Mouse (Mus musculus) brown adipose tissue, adult 24 weeks (tissue): ENCODE measurements around the gene Slc5a10. TPM values are rescaled to one million over a fixed set of nuclear protein-coding genes. Genes with fewer than 3 reads are reported as not detected.

ENCODE experiments used
- H3K27ac ChIP-seq: fragments of 200-500 bp; replicated peaks from 2 replicates; pipeline ENCODE4 v1.5.1; 2012; ENCODE audit warnings: low read depth, mild to moderate bottlenecking, low read length
- H3K4me1 ChIP-seq: fragments of 200-500 bp; 2 replicates; pipeline ENCODE4 v1.6.1; 2012; ENCODE audit warnings: low read length, mixed read lengths; ENCODE audit not compliant: control insufficient read depth, insufficient read depth, insufficient read length
- H3K4me3 ChIP-seq: fragments of 200-500 bp; 2 replicates; pipeline ENCODE4 v1.5.1; 2012; ENCODE audit warnings: low read depth, mild to moderate bottlenecking, low read length, moderate library complexity; ENCODE audit not compliant: insufficient read depth
- polyA plus RNA-seq: library from polyadenylated mRNA; stranded (reverse); fragments of >200 nt; gene quantifications from 2 replicates; pipeline ENCODE4 v1.2.4, GENCODE M21; 2012; ENCODE audit not compliant: missing spikeins, insufficient read depth, insufficient read length

The Slc5a10 gene
- polyA plus RNA-seq: not detected in 2 replicates

DNA sequence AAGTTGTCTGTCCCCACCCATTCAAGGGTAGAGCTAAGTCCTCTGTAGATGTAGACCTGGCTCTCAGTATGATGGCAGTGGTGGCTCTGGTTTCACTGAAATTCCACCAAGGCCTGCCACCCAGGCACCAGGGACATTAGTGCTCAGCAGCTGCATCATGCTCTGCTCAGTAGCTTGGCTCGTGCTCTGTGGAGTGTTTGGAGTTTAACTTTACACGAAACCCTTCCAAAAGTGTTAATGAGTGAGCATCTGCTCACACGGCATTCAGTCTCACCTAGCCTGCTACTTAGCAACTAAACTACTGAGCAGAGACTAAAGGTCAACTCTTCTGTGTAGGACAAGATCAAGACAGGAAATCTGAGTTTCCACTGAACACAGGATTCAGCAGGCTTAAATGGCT, at the start of gene Slc5a10:
TSS of gene Slc5a10 (minus strand) at position 191 of the 400 bp plus-strand sequence.
- Histone ChIP-seq H3K27ac (no peak within 1 kb of the TSS), H3K4me1 (no peaks in the 10 kb centered on the region), H3K4me3 (no peak within 1 kb of the TSS)

DNA sequence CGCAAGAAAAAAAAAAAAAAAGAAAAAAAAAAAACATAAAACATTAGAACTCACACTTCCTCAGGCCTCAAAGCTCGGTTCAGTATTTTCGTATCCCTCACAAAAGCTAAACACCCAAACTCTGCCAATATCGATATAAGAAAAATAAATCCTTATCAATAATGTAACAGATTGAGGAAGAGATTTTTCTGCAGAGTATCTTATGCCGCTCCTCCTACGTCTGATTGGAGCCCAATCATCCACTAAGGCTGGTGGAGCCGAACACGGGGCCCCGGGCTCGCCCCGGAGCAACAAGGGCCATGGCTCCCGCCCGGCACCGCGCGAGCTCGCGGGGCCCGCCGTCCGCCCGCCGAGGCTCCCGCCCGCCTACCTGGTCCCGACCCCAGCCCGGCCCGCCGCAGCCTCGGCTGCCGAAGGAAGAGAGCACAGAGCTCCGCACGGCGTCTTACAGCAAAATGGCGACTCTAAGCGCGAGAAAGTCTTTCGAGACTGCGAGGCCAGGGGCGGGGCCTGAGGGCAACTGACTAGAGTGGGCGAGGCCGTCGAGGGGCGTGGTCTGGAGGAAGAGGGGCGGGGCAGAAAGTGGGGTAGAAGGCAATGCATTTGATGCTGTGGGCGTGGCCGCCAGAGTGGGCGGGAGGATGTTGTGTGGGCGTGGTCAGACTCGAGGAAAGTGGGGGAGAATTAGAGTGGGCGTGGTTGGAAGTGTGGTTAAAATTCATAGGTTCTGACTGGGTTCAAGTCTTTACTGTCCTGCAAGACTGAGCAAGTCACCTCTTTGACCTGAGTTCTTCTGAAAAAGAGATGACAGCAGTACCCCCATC, 41.2 kb upstream of the Slc5a10 start, which contains the start of gene Prpsap2:
TSS of gene Prpsap2 (minus strand) at position 505 of the 824 bp plus-strand sequence.
- peak within 1 kb of the TSS; percentile 71 for H3K4me3 ChIP-seq
- H3K27ac ChIP-seq: peak within 1 kb of the TSS; percentile 17; the same call in 1 of the 2 replicates
- peaks cover 9% of the 10 kb centered on the region; the same call in 1 of the 2 replicates for H3K4me1 ChIP-seq

DNA sequence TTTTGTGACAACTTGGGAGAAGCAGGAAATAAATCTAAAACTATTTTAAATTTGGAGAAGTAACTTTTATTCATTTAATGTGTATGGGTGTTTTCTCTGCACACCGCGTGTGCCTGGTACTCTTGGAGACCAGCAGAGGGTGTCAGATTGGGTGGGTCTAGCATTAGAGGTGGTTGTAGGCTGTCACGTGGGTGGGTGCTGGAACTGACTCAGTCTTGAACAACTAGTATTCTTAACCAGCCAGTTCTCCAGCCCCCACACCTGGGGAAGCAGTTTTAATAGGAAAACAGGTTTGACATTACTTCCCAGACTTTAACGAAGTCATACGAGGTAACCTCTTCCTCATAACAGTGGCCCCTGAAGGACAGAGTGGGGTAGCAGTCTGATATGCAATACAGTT, 39.9 kb upstream of the Slc5a10 start:
- 0 out of 2 replicates have a peak overlapping the region, but pooled peaks have one; percentile 20 for H3K4me3 ChIP-seq
- H3K27ac ChIP-seq: no peak overlapping the region
- H3K4me1 ChIP-seq: peaks cover 9% of the 10 kb centered on the region; the same call in 1 of the 2 replicates

DNA sequence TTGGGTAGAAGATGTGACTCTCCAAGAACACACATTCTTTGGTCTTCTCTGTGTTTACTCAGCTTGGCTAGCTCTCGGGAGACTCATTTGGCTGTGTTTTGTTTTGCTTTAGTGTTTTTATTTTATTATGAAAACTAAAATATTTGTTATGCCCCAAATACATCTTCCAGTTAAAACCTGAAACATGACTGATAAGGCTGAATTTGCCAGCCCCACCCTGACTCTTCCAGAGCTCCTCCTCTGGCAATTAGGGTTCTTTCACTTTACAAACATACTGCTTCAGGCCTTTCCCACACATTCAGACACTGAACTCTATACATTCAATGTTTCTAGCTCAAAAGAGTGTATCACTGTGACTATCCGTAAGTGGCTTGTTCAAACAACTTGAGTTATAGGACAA, 36.5 kb upstream of the Slc5a10 start:
- H3K4me3 ChIP-seq: no peak overlapping the region
- H3K27ac ChIP-seq: no peak overlapping the region
- H3K4me1 ChIP-seq: peaks cover 9% of the 10 kb centered on the region; the same call in 1 of the 2 replicates

DNA sequence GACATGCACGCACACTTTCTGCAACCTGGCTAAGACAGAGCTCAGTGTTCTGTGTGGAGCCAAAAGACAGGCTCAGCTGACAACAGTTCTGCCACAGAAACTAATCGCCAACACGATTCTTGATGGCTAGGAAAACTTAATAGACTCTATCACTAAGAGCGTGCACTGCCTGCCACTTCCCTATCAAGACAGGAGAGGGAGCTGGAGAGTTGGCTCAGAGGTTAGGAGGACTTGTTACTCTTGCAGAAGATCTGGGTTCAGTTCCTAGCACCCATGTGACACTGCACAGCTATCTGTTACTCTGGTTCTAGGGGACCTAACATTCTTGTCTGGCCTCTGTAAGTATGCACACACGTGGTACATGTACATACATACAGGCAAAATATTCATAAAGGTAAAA, 31.0 kb upstream of the Slc5a10 start:
- Histone ChIP-seq H3K4me3 (no peak overlapping the region), H3K27ac (no peak overlapping the region), H3K4me1 (no peaks in the 10 kb centered on the region)

DNA sequence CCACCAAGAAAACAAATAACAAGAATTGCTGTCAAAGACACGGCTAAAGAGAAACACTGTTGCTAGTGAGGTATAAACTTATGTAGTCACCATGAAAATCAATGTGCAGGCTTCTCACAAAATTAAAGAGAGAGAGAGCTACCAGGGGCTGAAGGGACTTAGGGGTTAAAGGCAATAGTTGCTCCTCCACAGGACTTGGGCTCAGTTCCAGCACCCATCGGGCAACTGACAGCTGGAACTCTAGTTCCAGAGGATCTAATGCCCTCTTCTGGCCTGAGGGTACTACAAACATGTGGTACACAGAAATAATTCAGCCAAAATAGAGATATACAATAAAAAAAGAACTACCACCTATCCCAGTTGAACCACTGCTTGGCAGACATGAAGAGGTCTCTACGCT, 26.5 kb upstream of the Slc5a10 start:
- Histone ChIP-seq H3K4me1 (no peaks in the 10 kb centered on the region), H3K4me3 (no peak overlapping the region), H3K27ac (no peak overlapping the region)

DNA sequence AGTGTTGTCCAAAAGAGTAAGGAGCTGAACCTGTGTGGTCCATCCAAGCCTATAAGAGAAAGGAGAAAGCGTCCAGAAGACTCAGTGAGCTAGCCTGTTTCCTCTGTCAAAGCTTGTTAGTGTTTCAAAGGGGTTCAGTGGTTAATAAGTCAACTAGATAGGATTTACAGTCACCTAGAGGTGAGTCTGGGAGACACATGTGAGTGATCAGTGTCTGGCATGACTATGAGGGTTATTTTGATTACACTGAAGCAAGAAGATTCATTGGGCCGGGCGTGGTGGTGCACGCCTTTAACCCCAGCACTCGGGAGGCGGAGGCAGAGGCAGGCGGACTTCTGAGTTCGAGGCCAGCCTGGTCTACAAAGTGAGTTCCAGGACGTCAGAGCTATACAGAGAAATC, 25.2 kb upstream of the Slc5a10 start:
- Histone ChIP-seq H3K27ac (no peak overlapping the region), H3K4me1 (no peaks in the 10 kb centered on the region), H3K4me3 (no peak overlapping the region)

DNA sequence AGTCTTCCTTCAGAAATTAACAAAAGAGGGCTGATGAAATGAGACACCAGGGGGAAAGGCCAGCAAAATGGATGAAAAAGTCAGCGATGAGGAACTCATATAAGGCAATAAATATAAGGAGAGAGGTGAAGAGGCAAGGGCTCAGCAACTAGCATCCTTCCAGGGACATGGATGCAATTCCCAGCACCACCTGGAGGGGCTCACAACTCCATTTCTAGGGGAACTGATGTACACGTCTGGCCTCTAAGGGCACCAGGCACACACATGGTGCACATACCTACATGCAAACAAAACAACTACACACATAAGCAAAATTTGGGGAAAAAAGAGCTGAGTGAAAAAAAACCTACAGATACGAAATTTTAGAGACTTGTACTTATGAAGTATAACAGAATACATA, 23.8 kb upstream of the Slc5a10 start:
- Histone ChIP-seq H3K4me3 (no peak overlapping the region), H3K27ac (no peak overlapping the region), H3K4me1 (no peaks in the 10 kb centered on the region)

DNA sequence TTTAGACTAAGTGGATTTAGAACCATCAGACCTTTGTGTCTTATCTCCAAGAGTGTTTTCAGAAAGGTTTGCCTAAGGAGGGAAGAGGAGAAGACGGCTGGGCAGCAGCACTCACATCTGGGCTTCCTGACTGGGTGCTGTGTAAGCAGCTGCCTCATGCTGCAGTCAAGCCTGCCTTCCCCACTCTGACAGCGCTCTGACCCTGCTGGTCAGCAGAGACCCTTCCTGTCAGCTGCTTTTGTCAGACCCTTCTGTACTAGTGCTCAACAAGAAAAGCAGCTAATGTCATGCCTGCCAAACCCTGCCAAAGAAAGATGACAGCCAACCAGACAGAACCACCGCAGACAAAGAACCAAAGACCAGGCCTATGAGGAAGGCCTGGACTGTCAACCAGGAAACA, 23.1 kb upstream of the Slc5a10 start:
- H3K4me1 ChIP-seq: no peaks in the 10 kb centered on the region
- 0 out of 2 replicates have a peak overlapping the region, but pooled peaks have one; percentile 4 for H3K27ac ChIP-seq
- H3K4me3 ChIP-seq: no peak overlapping the region

DNA sequence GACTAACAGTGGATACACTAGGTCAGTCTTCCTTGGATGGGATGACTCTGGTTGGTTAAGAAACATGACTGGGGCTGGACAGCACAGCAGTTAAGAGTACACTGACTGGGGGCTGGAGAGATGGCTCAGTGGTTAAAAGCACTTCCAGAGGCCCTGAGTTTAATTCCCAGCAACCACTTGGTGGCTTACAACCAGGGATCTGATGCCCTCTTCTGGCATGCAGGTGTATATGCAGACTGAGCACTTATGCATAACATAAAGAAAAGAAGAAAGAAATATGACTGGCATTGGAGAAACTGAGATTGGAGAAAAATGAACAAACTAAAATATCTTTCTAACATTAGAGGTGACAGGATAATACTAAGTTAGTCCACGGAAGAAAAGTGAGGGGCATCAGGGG, 19.9 kb upstream of the Slc5a10 start:
- Histone ChIP-seq H3K27ac (no peak overlapping the region), H3K4me1 (no peaks in the 10 kb centered on the region), H3K4me3 (no peak overlapping the region)

DNA sequence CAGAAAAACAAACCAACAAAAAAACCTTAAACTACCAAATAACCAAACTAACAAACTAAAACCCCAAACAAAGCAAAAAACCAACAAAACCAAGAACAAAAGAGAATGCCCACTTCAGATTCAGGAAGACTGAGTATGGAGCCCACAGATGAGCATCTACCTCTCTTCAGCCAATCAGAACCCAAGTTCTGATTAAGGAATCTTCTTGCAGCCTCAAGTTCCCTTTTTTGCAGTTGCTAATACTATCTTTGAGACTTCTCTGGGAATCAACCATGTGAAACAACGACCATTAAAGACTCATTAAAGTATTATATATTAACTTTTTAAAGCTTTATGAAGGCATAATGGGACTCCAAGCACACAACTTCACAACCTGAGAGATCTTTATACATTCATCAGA, 16.7 kb upstream of the Slc5a10 start:
- Histone ChIP-seq H3K27ac (no peak overlapping the region), H3K4me3 (no peak overlapping the region), H3K4me1 (no peaks in the 10 kb centered on the region)

DNA sequence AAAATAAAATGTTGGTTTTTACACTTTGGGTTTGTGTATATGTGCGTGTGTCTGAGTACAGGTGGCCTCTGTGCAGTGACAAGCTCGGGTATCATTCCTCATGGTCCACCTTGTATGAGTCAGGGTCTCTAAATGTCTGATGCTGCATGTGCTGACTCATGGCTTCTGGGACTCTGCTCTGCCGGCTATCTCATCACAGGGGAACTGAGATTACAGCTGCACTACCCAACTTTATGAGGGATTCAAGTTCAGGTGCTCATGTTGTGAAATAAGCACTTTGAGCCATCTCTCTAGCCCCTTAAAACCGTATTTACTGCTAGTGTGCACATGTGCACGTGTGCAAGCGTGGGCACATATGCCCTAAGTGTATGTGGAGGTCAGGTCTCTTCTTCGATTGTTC, 12.0 kb upstream of the Slc5a10 start:
- H3K27ac ChIP-seq: no peak overlapping the region
- no peak overlapping the region for H3K4me3 ChIP-seq
- H3K4me1 ChIP-seq: peaks cover 5% of the 10 kb centered on the region; the same call in 1 of the 2 replicates

DNA sequence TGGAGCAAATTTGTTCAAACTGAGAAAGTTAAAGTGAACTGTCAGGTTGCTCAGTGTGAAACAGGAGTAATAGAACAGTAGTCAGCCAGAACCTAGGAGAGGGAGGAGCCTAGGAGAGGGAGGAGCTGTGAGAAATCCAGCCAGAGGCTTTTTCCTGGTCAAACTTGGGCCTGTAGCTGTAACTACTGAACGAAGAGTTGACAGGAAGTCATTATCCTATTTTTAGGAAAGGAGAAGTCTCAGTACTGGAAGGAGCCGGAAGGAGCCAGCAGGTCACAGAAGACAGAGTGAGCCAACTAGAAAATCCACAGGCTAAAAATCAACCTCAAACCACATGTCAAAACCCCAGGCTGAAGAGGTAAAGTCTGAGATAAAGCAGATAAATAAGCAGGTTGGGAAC, 7.4 kb upstream of the Slc5a10 start:
- H3K4me1 ChIP-seq: peaks cover 5% of the 10 kb centered on the region; the same call in 1 of the 2 replicates
- H3K27ac ChIP-seq: peak overlapping the region; percentile 73
- no peak overlapping the region for H3K4me3 ChIP-seq

DNA sequence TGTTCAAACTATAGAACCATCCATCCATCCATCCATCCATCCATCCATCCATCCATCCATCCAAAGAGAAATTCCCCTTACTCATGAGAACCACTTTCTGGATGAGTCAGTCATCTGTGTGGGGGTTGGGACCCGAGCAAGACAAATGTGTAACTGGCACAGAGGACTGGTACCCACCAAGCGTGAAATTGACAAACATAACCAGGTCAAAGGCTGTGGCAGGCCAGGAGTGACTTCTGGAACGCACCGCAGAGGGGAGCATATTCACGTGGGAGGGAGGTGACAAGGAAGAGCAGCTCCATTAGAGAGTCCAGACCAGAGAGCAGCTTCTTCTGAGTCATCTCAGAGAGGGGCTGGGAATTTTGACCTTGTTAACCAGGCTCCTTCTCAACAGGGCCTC, 1.5 kb upstream of the Slc5a10 start:
- no peak overlapping the region for H3K4me3 ChIP-seq

DNA sequence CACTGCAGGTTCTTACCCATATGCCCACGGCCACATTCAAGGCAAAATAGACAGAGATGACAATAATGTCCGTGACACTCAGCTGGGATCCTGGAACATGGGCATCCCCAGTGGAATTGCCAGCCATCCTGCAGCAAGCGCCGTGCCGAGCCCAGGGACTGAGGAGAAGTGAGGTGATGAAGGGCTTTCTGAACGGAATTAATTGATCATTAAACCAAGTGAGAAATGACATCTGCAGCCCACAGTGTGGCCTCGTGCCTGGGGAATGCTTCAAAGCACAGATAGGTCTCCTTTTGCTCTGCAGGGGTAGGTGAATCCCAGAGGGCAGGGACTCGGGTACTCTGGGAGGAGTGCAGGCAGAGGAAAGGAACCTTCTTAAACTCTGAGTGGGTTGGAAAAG, 800 bp downstream of the Slc5a10 start:
- H3K4me3 ChIP-seq: no peak overlapping the region
- H3K27ac ChIP-seq: no peak overlapping the region
- H3K4me1 ChIP-seq: no peaks in the 10 kb centered on the region

More for the DNA sequence above, 1.5 kb upstream of the Slc5a10 start:
- H3K4me1 ChIP-seq: no peaks in the 10 kb centered on the region
- H3K27ac ChIP-seq: no peak overlapping the region

DNA sequence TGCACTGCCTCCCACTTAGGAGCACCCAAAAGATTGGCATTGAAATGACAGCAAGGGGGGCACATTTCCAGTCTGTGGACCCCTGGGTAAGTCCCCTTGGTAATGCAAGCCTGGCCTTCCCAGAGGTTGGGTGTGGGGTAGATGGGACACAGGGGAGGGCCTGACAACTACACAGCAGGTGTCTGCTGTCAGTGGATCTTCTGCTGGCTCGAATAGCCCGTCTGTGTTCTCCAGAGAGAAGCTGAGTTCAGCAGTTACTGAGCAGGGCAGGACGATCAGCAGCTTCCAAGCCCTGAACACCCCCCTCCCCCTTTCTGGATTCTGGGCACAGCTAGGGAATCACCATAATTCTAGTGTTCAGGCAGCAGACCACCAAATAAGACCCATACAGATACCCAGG, 1.2 kb downstream of the Slc5a10 start:
- H3K27ac ChIP-seq: no peak overlapping the region
- H3K4me1 ChIP-seq: no peaks in the 10 kb centered on the region
- H3K4me3 ChIP-seq: no peak overlapping the region
